Mouse (Mus musculus): Measurements from ENCODE around the gene Mc1r. TPM values are rescaled to one million over a fixed set of nuclear protein-coding genes. Genes with fewer than 3 reads are reported as not detected.
A peak's percentile ranks its signal among the peaks of the same experiment; 100 is the strongest.
"Not testable (repeated sequence)": the region's sequence is repeated elsewhere in the genome, so short reads cannot be mapped to it uniquely, and the experiment has no call there.

The Mc1r gene
- total and polyA plus RNA-seq, 3 experiments: 0.04 TPM; not detected in 2

- dilution Hi-C loops (cut with MboI; ENCODE audit: extremely low pct_ligation_motif_present, extremely low pct_unique_long_range_greater_than_20kb, low sequenced_read_pairs): no loop called here
- Histone ChIP-seq H3K27me3 (replicated peaks) (no peaks in the 10 kb centered on the region), H3K36me3 (replicated peaks in 1 of 2; ENCODE audit: control insufficient read depth in 1 of 2, insufficient read depth in 1 of 2, low read length in 1 of 2) (peaks cover 40 to 47% of the 10 kb centered on the region in 2 experiments), H3K4me2 (ENCODE audit: insufficient read depth, low read depth, poor library complexity, severe bottlenecking) (no peak overlapping the region), H3K9ac (ENCODE audit: insufficient read depth, low read depth) (peak overlapping the region; percentile 56), H3K4me1 (ENCODE audit: control insufficient read depth in 1 of 2, insufficient read depth in 2 of 2) (no peaks in the 10 kb centered on the region), H3K79me2 (replicated peaks; ENCODE audit: control insufficient read depth, extremely low read depth, insufficient read depth, poor library complexity, severe bottlenecking) (peaks cover 28% of the 10 kb centered on the region), H3K27ac (ENCODE audit: insufficient read depth, low read depth) (peak overlapping the region; percentile 94), H3K9me3 (replicated peaks; ENCODE audit: low read length) (peaks cover 58% of the 10 kb centered on the region), H3K4me3 (replicated peaks in 1 of 3; ENCODE audit: low read depth in 2 of 3, low read length in 2 of 3, poor library complexity in 1 of 3) (peak overlapping the region; percentile 53 to 66 (median 58))
- TF ChIP-seq ZKSCAN1 (IDR thresholded peaks at IDR 0.05; ENCODE audit: borderline replicate concordance, low read depth, low read length) (no peak; the same call in 1 of the 2 replicates), BHLHE40 (IDR thresholded peaks at IDR 0.05; ENCODE audit: low read depth, low read length) (peak; percentile 5; the same call in 1 of the 2 replicates), MEF2A (IDR thresholded peaks at IDR 0.05; ENCODE audit: borderline replicate concordance, low read depth, low read length) (no peak), POLR2AphosphoS2 (IDR thresholded peaks at IDR 0.05; ENCODE audit: low read depth, low read length) (peak; percentile 86), POLR2A (IDR thresholded peaks at IDR 0.05; ENCODE audit: low read depth, low read length) (peak; percentile 74), RCOR1 (conservative IDR thresholded peaks at IDR 0.05; ENCODE audit: low read depth, low read length) (peak; percentile 78), CTCF (conservative IDR thresholded peaks at IDR 0.05 in 1 of 2, IDR thresholded peaks at IDR 0.05 in 1 of 2; ENCODE audit: low read depth in 2 of 2, low read length in 2 of 2) (no peak), PAX5 (IDR thresholded peaks at IDR 0.05; ENCODE audit: low read length) (no peak), SIN3A (IDR thresholded peaks at IDR 0.05; ENCODE audit: low read length) (peak; percentile 5; the same call in 1 of the 2 replicates), CHD2 (IDR thresholded peaks at IDR 0.05; ENCODE audit: low read length) (peak; percentile 61), UBTF (IDR thresholded peaks at IDR 0.05; ENCODE audit: low read depth, low read length) (peak; percentile 42; the same call in 1 of the 2 replicates), USF2 (conservative IDR thresholded peaks at IDR 0.05; ENCODE audit: low read depth, low read length) (no peak; the same call in 1 of the 2 replicates), ETS1 (conservative IDR thresholded peaks at IDR 0.05; ENCODE audit: low read depth, low read length) (0 out of 2 replicates have a peak, but pooled peaks have one; percentile 3), ZC3H11A (IDR thresholded peaks at IDR 0.05; ENCODE audit: low read depth, low read length) (no peak), TBP (conservative IDR thresholded peaks at IDR 0.05; ENCODE audit: low read depth, low read length) (0 out of 2 replicates have a peak, but pooled peaks have one; percentile 30), SMC3 (IDR thresholded peaks at IDR 0.05; ENCODE audit: low read depth, low read length) (peak; percentile 9; the same call in 1 of the 2 replicates)
- peak; percentile 49 for DNase-seq (ENCODE audit: extremely low read depth)
- in situ Hi-C loops (cut with MboI; ENCODE audit: low pct_ligation_motif_present, low pct_unique_long_range_greater_than_20kb, low sequenced_read_pairs): no loop called here
These were observed 22.2 kb downstream of the Mc1r start for GRCm38 (mm10) chr8:123428939-123429721.

GRCm38 (mm10) chr8:123429722-123430013 lies 22.8 kb downstream of the Mc1r start:
- DNase-seq (ENCODE audit: extremely low read depth): peak; percentile 54
- H3K27me3 ChIP-seq (replicated peaks); dilution Hi-C loops (cut with MboI; ENCODE audit: extremely low pct_ligation_motif_present, extremely low pct_unique_long_range_greater_than_20kb, low sequenced_read_pairs); H3K4me1 ChIP-seq (ENCODE audit: control insufficient read depth in 1 of 2, insufficient read depth in 2 of 2); in situ Hi-C loops (cut with MboI; ENCODE audit: low pct_ligation_motif_present, low pct_unique_long_range_greater_than_20kb, low sequenced_read_pairs); H3K4me2 ChIP-seq (ENCODE audit: insufficient read depth, low read depth, poor library complexity, severe bottlenecking): not testable (repeated sequence)
- Histone ChIP-seq H3K79me2 (replicated peaks; ENCODE audit: control insufficient read depth, extremely low read depth, insufficient read depth, poor library complexity, severe bottlenecking) (peaks cover 28% of the 10 kb centered on the region), H3K27ac (ENCODE audit: insufficient read depth, low read depth) (peak overlapping the region; percentile 94), H3K9ac (ENCODE audit: insufficient read depth, low read depth) (peak overlapping the region; percentile 56), H3K36me3 (replicated peaks in 1 of 2; ENCODE audit: control insufficient read depth in 1 of 2, insufficient read depth in 1 of 2, low read length in 1 of 2) (peaks cover 40 to 47% of the 10 kb centered on the region in 2 experiments), H3K4me3 (replicated peaks in 1 of 3; ENCODE audit: low read depth in 2 of 3, low read length in 2 of 3, poor library complexity in 1 of 3) (peak overlapping the region; percentile 53 to 66 (median 58)), H3K9me3 (replicated peaks; ENCODE audit: low read length) (peaks cover 62% of the 10 kb centered on the region)
- TF ChIP-seq ZNF384 (IDR thresholded peaks at IDR 0.05; ENCODE audit: low read depth, low read length) (0 out of 2 replicates have a peak, but pooled peaks have one; percentile 14), POLR2AphosphoS2 (IDR thresholded peaks at IDR 0.05; ENCODE audit: low read depth, low read length) (peak; percentile 14), TCF12 (IDR thresholded peaks at IDR 0.05; ENCODE audit: low read depth, low read length) (peak; percentile 53), MAZ (IDR thresholded peaks at IDR 0.05; ENCODE audit: low read depth, low read length) (0 out of 2 replicates have a peak, but pooled peaks have one; percentile 69), IRF4 (IDR thresholded peaks at IDR 0.05; ENCODE audit: low read depth, low read length) (peak; percentile 71), HCFC1 (IDR thresholded peaks at IDR 0.05; ENCODE audit: low read depth, low read length) (peak; percentile 45; the same call in 1 of the 2 replicates), USF2 (conservative IDR thresholded peaks at IDR 0.05; ENCODE audit: low read depth, low read length) (0 out of 2 replicates have a peak, but pooled peaks have one; percentile 13), KAT2A (IDR thresholded peaks at IDR 0.05; ENCODE audit: insufficient replicate concordance, low read length) (0 out of 2 replicates have a peak, but pooled peaks have one; percentile 31), MEF2A (IDR thresholded peaks at IDR 0.05; ENCODE audit: borderline replicate concordance, low read depth, low read length) (peak; percentile 71), ETS1 (conservative IDR thresholded peaks at IDR 0.05; ENCODE audit: low read depth, low read length) (0 out of 2 replicates have a peak, but pooled peaks have one; percentile 6), CHD1 (IDR thresholded peaks at IDR 0.05; ENCODE audit: low read depth, low read length) (peak; percentile 87), NELFE (IDR thresholded peaks at IDR 0.05; ENCODE audit: low read depth, low read length) (0 out of 2 replicates have a peak, but pooled peaks have one; percentile 37), ZMIZ1 (IDR thresholded peaks at IDR 0.05; ENCODE audit: low read depth, low read length) (peak; percentile 79), MAX (IDR thresholded peaks at IDR 0.05; ENCODE audit: low read length) (0 out of 2 replicates have a peak, but pooled peaks have one; percentile 12), CHD2 (IDR thresholded peaks at IDR 0.05; ENCODE audit: low read length) (peak; percentile 68), RCOR1 (conservative IDR thresholded peaks at IDR 0.05; ENCODE audit: low read depth, low read length) (peak; percentile 59)
